Mouse (Mus musculus) cerebellum, adult 2 months (tissue): ENCODE measurements around the gene Atp6v0a2.
A peak's percentile ranks its signal among the peaks of the same experiment; 100 is the strongest.

Experiments used
- CTCF ChIP-seq: fragments of 200-500 bp; IDR thresholded peaks from 2 replicates; pipeline ENCODE4 v1.5.1; 2011; ENCODE audit warnings: low read depth, mild to moderate bottlenecking, control low read depth, low read length, moderate library complexity, borderline replicate concordance; ENCODE audit not compliant: insufficient read depth
- POLR2A ChIP-seq: fragments of 200-500 bp; IDR thresholded peaks from 2 replicates; pipeline ENCODE4 v1.6.1; 2011; ENCODE audit warnings: low read length, control low read depth, borderline replicate concordance; ENCODE audit not compliant: insufficient read depth

- TF ChIP-seq POLR2A, result peak; percentile 98
- no peak for TF ChIP-seq CTCF
Observed at GRCm38 (mm10) chr5:124578633-124579317, 49.6 kb upstream of the Atp6v0a2 start, which contains the start of the genes Eif2b1 and Gtf2h3.
